Mouse (Mus musculus): ENCODE results near the gene Gmds. TPM values are rescaled to one million over a fixed set of nuclear protein-coding genes. Genes with fewer than 3 reads are reported as not detected.

Gene Gmds
- total RNA-seq, 2 experiments from 2014 or later, result 11.3 to 12.1 TPM

DNA sequence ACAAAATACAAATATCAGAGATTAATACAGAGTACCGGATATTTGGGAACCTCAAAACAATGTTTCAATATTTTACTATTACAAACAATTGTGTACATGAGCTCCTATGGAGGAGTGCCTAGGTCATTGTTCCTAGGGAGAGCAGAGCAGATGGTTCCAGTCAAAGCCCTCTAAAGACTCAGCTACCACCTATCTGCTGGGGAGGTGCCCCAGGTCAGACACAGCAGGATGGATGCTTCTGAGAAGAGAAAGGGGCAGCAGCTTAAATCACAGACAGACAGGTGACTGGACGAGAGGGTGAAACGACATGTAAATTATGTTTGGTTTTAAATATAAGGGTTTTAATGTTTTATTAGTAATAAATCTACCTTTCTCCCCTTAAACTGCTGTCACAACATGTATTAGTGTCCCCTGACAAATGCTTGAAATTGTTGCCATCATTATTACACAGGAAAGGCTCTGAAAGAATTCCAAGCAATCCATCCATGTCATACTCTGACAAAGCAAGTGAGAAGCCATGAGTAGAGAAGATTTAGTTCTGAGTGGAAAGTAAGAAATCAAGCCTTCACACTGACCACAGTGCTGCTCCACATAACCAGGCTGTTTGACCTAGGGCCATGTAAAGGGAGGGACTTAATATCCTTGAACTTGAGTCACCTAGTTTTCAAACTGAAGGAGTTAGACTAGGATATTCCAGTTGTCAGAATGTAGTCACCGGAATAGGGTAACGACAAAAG lies 131.2 kb downstream of the Gmds start:
- no peak for DNase-seq (ENCODE audit: extremely low spot score in 1 of 2, low spot score in 2 of 2)
- TF ChIP-seq CTCF (IDR thresholded peaks at IDR 0.05), result no peak
- H3K27ac ChIP-seq, result no peak overlapping the region
- H3K4me3 ChIP-seq, result no peak overlapping the region
- intact Hi-C loops (cut with DNase I), result no loop called here

DNA sequence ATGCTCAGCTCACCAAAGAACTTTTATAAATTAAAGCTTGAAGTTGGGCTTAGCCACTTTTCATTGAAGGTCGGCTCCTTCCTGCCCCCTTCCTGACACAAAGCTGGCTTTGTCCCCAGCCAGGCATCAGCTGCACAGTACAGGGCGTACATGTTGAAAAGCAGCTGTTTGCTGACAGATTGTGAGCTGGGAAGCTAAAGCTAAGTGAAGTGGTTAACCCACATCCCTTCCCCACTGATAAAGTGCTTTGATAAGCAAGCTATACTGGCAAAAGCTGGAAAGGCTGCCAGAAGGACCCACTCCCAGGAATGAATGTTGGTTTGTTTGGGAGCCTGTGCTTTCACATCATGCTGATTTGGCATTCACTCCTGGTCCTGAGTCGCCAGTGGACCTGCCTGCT lies 158.6 kb downstream of the Gmds start:
- intact Hi-C loops (cut with DNase I), result no loop called here
- H3K27ac ChIP-seq, result no peak overlapping the region
- TF ChIP-seq CTCF (IDR thresholded peaks at IDR 0.05), result no peak
- DNase-seq (ENCODE audit: extremely low spot score in 1 of 2, low spot score in 2 of 2), result no peak
- H3K4me3 ChIP-seq, result no peak overlapping the region

- no peak for TF ChIP-seq CTCF (IDR thresholded peaks at IDR 0.05)
- no peak for DNase-seq (ENCODE audit: extremely low spot score in 1 of 2, low spot score in 2 of 2)
- no peak overlapping the region for H3K4me3 ChIP-seq
- H3K27ac ChIP-seq, result no peak overlapping the region
- intact Hi-C loops (cut with DNase I), result no loop called here
Observed at GRCm38 (mm10) chr13:32178682-32179081, 159.9 kb downstream of the Gmds start.

GRCm38 (mm10) chr13:32177852-32178453 lies 160.6 kb downstream of the Gmds start:
- intact Hi-C loops (cut with DNase I), result no loop called here
- no peak for TF ChIP-seq CTCF (IDR thresholded peaks at IDR 0.05)
- H3K27ac ChIP-seq, result no peak overlapping the region
- no peak overlapping the region for H3K4me3 ChIP-seq
- DNase-seq (ENCODE audit: extremely low spot score in 1 of 2, low spot score in 2 of 2), result no peak

- no peak for DNase-seq (ENCODE audit: extremely low spot score in 1 of 2, low spot score in 2 of 2)
- intact Hi-C loops (cut with DNase I), result no loop called here
- no peak for TF ChIP-seq CTCF (IDR thresholded peaks at IDR 0.05)
- H3K27ac ChIP-seq, result no peak overlapping the region
- H3K4me3 ChIP-seq, result no peak overlapping the region
Observed at GRCm38 (mm10) chr13:32175028-32175427, 163.5 kb downstream of the Gmds start.

GRCm38 (mm10) chr13:32169173-32169572 lies 169.4 kb downstream of the Gmds start:
- Histone ChIP-seq H3K27ac (no peak overlapping the region), H3K4me3 (no peak overlapping the region)
- DNase-seq (ENCODE audit: extremely low spot score in 1 of 2, low spot score in 2 of 2), result no peak
- no peak for TF ChIP-seq CTCF (IDR thresholded peaks at IDR 0.05)
- intact Hi-C loops (cut with DNase I), result no loop called here

- Histone ChIP-seq H3K27ac (no peak overlapping the region), H3K4me3 (no peak overlapping the region)
- intact Hi-C loops (cut with DNase I), result no loop called here
- no peak for DNase-seq (ENCODE audit: extremely low spot score in 1 of 2, low spot score in 2 of 2)
- TF ChIP-seq CTCF (IDR thresholded peaks at IDR 0.05), result no peak
Observed at GRCm38 (mm10) chr13:32167806-32168205, 170.7 kb downstream of the Gmds start.

DNA sequence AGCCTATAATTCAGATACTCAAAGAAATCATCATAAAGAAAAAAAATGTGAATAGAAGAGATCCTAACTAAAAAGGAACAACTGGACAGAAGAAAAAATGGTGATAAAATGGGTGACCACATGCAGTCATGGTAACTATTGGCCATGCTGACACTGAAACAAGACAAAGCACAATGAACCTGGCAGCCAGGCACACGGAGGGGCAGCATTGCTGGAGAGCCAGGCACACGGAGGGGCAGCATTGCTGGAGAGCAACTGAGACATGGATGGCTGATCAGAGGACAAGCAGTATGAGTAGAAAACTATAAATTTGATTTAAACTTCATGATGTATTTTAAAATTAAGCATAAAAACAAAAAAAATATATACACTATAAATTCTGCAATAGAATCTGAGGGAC lies 173.0 kb downstream of the Gmds start:
- H3K27ac ChIP-seq, result no peak overlapping the region
- no peak for TF ChIP-seq CTCF (IDR thresholded peaks at IDR 0.05)
- intact Hi-C loops (cut with DNase I), result no loop called here
- DNase-seq (ENCODE audit: extremely low spot score in 1 of 2, low spot score in 2 of 2), result no peak
- H3K4me3 ChIP-seq, result no peak overlapping the region

- no peak for DNase-seq (ENCODE audit: extremely low spot score in 1 of 2, low spot score in 2 of 2)
- intact Hi-C loops (cut with DNase I), result no loop called here
- H3K4me3 ChIP-seq, result no peak overlapping the region
- TF ChIP-seq CTCF (IDR thresholded peaks at IDR 0.05), result no peak
- no peak overlapping the region for H3K27ac ChIP-seq
Observed at GRCm38 (mm10) chr13:32161567-32161966, 177.0 kb downstream of the Gmds start.

- intact Hi-C loops (cut with DNase I), result no loop called here
- no peak for DNase-seq (ENCODE audit: extremely low spot score in 1 of 2, low spot score in 2 of 2)
- no peak for TF ChIP-seq CTCF (IDR thresholded peaks at IDR 0.05)
- no peak overlapping the region for H3K27ac ChIP-seq
- no peak overlapping the region for H3K4me3 ChIP-seq
Observed at GRCm38 (mm10) chr13:32158240-32158639, 180.3 kb downstream of the Gmds start.

DNA sequence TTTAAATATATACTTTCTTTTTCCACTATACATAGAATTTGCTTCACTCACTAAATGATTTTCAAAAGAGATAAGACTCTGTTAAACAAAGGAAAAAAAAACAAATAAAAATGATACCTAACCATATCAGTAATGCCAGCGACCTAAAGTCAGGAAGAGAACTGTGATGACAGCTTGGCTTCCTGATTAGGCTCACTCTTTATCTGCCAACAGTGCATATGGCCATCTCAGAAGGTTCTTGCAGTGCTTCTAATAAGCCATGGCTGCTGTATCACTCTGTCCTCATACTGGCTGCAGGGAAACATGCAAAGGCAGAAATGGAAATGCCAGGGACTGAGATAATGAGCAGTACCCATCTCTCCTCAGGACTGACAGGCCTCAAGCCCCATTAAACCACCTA lies 192.6 kb downstream of the Gmds start:
- Histone ChIP-seq H3K4me3 (no peak overlapping the region), H3K27ac (no peak overlapping the region)
- no peak for TF ChIP-seq CTCF (IDR thresholded peaks at IDR 0.05)
- intact Hi-C loops (cut with DNase I), result no loop called here
- no peak for DNase-seq (ENCODE audit: extremely low spot score in 1 of 2, low spot score in 2 of 2)

DNA sequence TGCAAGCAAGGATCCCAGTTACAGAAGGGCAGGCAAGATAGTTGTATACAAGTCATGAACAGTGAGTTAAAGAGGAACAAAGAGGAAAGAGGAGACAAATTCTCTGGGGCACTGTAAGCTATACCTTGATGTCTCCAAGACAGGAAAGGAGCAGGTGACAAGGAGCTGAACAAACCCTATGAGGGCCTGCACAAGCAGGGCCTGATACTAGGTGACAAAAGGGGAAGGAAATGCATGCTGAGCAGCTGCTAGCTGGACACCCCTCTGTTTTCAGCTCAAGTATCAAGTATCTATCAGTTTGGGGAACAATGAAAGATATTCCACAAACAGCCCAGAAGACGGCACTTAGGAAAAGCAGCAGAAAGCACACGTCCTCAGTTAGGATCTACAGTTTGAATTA lies 193.4 kb downstream of the Gmds start:
- TF ChIP-seq CTCF (IDR thresholded peaks at IDR 0.05), result no peak
- intact Hi-C loops (cut with DNase I), result no loop called here
- no peak overlapping the region for H3K27ac ChIP-seq
- no peak for DNase-seq (ENCODE audit: extremely low spot score in 1 of 2, low spot score in 2 of 2)
- H3K4me3 ChIP-seq, result no peak overlapping the region

- no peak for TF ChIP-seq CTCF (IDR thresholded peaks at IDR 0.05)
- Histone ChIP-seq H3K27ac (no peak overlapping the region), H3K4me3 (no peak overlapping the region)
- no peak for DNase-seq (ENCODE audit: extremely low spot score in 1 of 2, low spot score in 2 of 2)
- intact Hi-C loops (cut with DNase I), result no loop called here
Observed at GRCm38 (mm10) chr13:32143651-32144050, 194.9 kb downstream of the Gmds start.
